Mouse (Mus musculus) cerebellum, adult 2 months (tissue): ENCODE measurements at regions not wholly inside any gene's neighbourhood (a gene's known extent, or its start where the extent isn't known, plus 50 kb on each side); places are given as distances from the start of the nearest gene placed in this dataset.

Experiments used
- CTCF ChIP-seq: fragments of 200-500 bp; IDR thresholded peaks from 2 replicates; pipeline ENCODE4 v1.5.1; 2011; ENCODE audit warnings: low read depth, mild to moderate bottlenecking, control low read depth, low read length, moderate library complexity, borderline replicate concordance; ENCODE audit not compliant: insufficient read depth
- POLR2A ChIP-seq: fragments of 200-500 bp; IDR thresholded peaks from 2 replicates; pipeline ENCODE4 v1.6.1; 2011; ENCODE audit warnings: low read length, control low read depth, borderline replicate concordance; ENCODE audit not compliant: insufficient read depth

DNA sequence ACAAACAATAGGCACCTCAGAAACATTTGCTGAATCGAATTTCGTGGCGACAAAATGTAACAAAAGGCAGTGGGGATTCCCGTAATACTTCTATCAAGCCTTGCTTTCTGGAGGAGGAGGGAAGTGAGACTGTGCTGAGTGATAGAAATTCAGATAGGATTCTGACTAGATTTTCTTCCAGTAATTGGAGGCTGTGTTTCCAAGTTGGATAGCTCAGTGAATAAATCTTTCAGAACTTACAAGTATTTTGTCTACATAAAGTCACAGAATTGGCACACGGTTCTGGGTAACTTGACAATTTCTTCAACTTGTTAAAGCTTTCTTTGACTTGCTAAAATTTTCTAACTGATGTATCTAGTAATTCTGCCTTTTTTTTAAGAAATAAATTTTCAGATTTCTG, 239.4 kb upstream of the Thsd7b start:
- TF ChIP-seq POLR2A, result no peak
- TF ChIP-seq CTCF, result no peak
